Mouse (Mus musculus) MN1 (cell line): ENCODE results near the gene Slc19a2.
"Not testable (repeated sequence)": the region's sequence is repeated elsewhere in the genome, so short reads cannot be mapped to it uniquely, and the experiment has no call there.

Source experiments
- DNase-seq: peaks from one replicate; pipeline ENCODE4 v3.0.0-alpha.2; 2016; ENCODE audit warnings: low spot score

The Slc19a2 gene

DNA sequence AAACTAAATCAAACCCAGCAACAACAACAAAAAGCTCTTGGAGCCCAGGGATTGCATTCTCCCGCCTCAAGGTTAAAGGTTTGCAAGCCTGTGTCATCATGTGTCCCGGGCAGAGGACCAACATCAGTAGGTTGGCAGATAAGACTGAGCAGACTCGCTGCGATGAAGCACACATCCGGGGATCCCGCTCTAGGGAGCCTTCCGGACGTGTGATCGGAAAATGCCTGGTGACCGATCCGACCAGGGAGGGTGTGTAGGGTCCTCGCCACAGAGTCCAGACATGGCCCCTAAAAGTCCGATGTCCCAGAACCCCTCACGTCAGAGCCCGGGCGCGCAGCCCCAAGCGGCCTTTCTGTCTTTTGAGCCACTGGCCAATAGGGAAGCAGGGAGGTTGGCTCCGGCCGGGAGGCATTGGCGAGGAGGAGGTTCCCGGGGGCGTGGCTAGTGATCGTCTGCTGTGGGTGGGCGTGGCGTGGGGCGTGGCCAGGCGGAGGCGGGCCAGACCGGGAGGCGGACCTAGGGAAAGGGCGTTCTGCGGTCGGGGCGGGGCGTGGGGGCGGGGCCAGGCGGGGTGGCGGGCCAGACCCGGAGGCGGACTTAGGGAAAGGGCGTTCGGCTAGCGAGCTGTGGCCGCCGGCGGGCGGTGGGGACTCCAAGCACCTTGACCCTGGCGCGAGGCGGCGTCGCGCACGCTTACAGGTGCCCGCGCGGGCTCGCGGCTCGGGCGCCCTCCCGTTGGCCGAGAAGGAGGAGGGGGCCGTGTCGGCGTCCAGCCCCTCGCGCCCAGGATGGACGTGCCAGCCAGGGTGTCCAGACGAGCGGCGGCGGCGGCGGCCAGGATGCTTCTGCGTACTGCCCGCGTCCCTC, at the start of gene Slc19a2:
Gene Slc19a2 (plus strand): TSS at position 582 of the 867 bp plus-strand sequence.
- DNase-seq: peak; percentile 99

DNA sequence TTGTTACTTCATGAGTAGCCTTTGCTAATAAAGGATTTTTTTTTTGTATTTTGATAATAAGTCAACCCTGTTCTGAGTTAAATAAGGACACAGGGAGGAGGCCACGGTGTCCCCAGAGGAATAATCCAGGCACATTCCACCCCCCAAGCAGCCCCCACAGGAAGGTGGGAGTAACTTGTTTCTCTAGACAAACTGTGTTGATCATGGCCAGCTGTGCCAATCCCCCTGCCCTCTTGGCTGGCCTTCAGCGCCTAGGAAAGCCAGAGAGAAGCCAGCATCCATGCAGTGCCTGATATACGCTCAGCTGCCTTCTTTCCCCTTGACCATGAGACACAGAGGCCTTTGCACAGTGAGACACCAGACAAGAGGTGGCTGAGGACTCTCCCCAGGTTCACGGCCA, 49.3 kb upstream of the Slc19a2 start:
- no peak for DNase-seq

DNA sequence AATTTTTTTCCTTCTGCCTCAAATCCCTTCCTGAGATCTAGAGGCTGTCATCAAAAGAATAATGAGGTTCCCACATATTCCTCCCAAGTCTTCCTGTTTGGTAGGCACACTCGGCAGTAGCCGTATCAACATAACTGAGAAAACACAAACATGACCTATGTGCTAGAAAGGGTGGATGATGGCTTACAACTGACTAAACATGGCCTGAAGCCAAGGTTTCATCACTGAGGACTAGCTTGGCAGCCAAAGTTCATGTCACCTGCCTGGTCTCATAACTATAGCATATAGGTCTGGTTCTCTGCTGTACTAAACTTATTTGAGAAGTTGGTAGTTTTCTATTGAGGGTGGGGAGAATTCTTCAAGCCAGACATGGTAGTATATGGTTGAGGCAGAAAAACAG, 40.4 kb upstream of the Slc19a2 start:
- no peak for DNase-seq

DNA sequence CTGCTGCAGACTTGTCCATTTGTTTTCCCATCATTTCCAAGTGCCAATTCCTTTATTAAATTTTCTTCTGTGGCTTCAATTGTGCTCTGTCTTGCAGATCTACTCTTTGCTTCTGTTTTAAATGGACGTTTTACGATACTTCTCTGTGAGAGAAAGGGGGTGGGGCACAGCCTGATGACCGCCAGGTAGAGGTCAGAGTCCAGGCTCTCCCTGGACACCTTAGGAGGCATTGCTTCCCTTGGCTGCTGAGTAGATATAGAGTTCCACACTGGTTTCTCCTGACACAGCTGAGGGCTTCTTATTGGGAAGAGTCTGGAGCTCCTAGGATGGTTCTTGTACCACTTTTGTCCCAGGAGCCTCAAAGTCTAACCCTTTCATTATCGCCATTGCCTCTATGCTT, 37.9 kb upstream of the Slc19a2 start:
- DNase-seq: no peak

DNA sequence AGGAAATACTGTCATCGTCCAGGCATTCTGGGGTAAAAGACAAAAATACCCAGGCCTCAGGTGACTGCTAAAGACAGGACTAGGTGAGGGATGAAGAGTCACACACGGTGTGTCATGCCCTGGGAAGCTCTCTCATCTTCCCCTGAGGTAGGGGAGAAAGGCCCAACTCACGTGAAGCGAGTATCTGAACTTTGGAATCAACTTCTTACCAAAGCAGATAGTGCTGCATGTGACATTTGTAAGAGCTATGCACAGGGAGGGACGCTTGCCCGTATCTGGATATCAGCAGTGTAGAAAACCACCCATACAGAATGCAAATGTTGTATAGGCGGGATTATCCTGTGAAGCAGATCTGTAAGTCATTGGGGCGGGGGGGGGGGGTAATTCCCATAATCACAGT, 36.2 kb upstream of the Slc19a2 start:
- DNase-seq: no peak

DNA sequence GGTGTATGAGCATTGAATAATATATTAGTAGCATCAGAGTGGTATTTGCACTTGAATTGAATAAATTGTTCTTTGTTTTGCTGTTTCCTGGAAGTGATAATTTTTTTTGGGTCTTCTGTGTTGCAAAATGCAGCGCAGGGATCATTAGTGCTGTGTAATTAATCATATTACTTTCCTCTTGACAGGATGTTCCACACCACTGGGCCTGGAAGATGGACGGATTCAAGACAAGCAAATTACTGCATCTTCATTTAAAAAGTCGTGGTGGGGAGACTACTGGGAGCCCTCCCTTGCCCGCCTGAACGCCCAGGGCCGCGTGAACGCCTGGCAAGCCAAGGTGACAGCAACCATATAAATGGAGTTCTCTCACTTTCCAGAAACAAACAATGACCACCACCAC, 34.7 kb upstream of the Slc19a2 start:
- no peak for DNase-seq

DNA sequence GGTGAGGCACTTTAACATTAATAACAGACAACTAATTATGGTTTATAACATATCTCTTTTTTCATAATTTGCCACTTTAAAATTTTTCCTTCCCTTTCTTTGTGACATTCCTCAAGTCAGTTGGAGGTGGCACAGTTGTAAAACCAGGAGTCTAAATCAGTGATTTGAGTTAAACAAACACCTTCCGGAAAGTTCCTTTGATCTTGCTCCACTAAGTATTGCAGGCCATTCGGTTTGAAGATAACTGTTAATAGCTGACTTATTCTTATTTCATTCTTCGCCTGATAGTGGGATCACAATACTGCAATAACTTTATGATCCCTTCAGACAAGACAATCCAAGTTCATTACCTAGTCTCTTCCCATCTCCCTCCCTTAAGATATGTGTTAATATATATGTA, 33.7 kb upstream of the Slc19a2 start:
- DNase-seq: no peak

DNA sequence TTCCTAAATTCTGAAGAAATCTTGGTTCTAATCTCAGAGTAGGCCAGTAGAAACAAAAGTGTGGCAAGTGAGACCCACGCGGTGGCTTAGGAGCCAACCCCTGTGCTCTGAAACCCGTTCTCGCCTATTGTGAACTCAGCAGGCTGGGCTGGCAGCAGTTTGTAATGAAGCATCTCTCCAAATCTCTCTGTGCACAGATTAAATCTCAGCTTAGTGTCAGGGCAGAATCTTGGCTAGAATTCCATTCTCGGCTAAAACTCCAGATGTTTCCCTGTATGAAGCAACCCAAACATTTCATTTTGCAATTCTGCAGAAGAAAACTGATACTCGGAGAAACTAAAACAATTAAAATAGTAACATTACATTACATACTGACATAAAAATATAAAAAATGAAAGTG, 33.3 kb upstream of the Slc19a2 start:
- no peak for DNase-seq

GRCm38 (mm10) chr1:164217791-164218685, 30.8 kb upstream of the Slc19a2 start:
- DNase-seq: no peak

DNA sequence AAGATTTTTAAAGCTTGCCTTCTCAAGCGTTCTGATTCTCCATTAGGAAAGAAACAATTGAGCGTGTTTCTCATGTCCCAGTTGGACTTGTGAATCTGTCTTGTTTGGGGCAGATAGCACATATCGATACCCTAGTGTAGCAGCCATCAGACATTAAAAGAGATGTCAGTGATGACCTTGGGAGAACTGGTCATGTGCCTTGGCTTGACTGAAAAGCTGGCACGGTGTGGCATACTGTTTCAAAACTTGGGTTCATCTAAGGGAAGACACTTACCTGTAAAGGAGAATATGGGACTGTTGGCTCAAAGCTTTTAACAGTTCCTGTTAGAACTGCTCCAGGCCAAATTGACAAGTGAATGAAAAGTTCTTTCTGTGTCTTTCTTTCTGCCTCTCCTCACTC, 28.6 kb upstream of the Slc19a2 start:
- no peak for DNase-seq

- DNase-seq: no peak
These were observed 25.8 kb upstream of the Slc19a2 start for GRCm38 (mm10) chr1:164223089-164223488.

DNA sequence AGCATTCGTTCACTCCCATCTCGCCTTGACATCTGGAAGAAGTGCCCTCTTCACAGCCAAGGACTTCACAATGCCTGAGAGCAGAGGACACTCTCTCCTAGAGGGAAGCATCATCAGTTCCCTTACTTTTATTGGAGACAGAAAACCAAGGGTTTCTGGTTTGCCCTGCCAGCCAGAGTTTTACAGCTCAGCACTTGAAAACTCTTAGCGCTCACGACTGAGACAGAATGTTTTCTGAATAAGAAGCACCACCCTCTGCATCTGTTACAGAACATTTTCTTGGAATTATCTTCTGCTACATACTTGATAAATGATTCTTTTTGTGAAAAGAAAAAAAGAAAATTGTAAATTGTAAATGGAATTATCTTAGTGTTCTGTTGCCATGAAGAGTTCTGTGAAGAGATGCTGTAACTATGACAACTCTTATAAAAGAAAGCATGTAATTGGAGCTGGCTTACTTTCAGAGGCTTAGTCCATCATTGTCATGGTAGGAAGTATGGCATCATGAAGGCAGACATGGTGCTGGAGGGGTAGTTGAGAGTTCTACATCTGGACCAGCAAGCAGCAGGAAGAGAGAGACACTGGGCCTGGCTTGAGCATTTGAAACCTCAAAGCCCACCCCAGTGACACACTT, 16.8 kb upstream of the Slc19a2 start:
- not testable (repeated sequence) for DNase-seq

DNA sequence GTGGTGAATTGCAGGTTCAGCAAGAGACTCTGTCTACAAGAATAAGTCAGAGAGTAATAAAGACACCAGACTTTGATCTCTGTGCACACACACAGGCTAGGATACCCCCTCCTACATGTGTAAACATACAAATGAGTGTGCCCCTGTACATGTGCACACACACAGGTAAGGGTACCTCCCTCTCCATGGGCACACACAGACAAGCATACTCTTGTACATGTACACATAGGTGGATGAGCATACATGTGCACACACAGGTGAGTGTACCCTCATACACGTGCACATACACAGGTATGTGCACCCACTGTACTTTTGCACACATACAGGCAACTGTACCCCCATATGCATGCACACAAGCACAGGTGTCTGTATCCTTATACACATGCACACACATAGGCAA, 15.4 kb upstream of the Slc19a2 start:
- DNase-seq: no peak

- DNase-seq: no peak
These were observed 13.8 kb upstream of the Slc19a2 start for GRCm38 (mm10) chr1:164235078-164235477.

- DNase-seq: no peak
These were observed 12.8 kb upstream of the Slc19a2 start for GRCm38 (mm10) chr1:164236078-164236477.

- DNase-seq: no peak
These were observed 7.4 kb upstream of the Slc19a2 start for GRCm38 (mm10) chr1:164241494-164241893.

DNA sequence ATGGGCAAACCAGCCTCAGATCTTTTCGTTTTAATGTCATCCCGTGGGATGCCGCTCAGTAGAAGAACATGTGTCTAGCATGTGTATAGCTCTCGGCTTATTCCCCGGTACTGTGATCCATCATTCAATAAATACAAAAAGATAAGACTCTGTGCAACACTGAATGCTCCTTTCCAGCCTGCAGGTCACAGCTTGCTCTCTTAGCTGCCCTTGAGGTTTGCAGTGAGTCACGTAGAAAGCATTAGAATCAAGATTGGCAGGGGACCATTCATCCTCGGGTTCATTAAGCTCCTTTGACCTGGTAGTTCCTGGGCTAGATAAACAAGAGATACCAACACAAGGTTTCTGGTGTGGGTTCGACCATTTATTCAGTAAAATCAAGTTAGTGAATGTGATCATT, 6.0 kb upstream of the Slc19a2 start:
- peak; percentile 49 for DNase-seq

DNA sequence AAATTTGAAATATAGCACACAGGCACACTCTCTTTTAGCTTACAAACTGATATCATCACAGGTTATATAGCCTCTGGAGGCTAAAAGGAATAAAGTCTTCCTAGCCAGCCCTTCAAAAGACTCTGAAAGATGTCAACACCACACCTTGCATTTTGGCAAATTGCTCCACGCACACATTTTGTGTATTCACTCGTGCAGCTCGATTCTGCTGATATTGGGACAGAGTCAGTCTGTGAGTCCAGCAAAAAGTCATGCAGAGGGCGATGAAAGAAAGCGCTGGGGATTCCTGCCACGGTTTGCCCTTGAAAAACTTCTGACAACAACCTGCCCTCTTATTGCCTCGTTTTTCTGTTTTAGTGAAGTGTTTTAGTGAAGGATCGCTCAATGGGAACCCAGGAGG, 1.4 kb upstream of the Slc19a2 start:
- no peak for DNase-seq

- peak; percentile 70 for DNase-seq
These were observed 875 bp upstream of the Slc19a2 start for GRCm38 (mm10) chr1:164247971-164248370.

GRCm38 (mm10) chr1:164249332-164249711, 476 bp downstream of the Slc19a2 start:
- DNase-seq: no peak

DNA sequence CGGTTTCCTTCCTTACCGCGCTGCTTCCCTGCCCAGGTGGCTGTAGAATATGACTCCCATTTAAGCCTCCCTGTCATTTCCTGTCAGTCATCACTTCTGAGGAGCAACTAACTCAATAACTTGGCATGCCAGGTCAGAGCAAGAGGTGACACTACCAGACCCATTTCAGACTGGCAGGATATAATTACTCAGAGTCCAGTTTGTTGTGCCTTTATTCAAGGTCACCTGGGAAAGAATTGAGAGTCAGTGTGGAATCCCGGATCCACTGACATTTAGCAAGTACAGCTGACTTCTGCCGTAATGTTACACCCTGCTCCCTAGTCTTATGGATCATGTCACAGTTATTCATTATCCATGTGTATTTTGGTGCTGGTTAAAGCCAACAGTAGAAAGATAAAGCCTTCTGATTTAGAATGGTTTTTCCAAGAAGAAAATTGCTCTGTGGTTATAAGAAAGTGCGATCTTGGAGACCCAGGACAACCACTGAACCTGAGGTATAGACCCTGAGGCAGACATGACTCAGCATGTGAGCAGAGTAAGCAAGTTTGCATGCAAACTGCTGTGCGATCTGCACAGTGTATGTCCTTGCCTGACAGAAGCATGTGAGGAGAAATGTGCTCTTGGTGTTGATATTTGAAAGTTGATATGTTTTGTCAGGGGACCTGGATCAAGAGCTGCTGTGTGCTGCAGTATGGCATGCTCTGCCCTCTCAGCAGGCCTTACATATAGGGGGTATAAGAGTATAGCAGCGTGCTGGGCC, 1.7 kb downstream of the Slc19a2 start:
- DNase-seq: peak; percentile 42

- no peak for DNase-seq
These were observed 2.6 kb downstream of the Slc19a2 start for GRCm38 (mm10) chr1:164251438-164251837.
